Mouse (Mus musculus): Measurements from ENCODE around the gene Ffar4. TPM values are rescaled to one million over a fixed set of nuclear protein-coding genes. Genes with fewer than 3 reads are reported as not detected.
A peak's percentile ranks its signal among the peaks of the same experiment; 100 is the strongest.

Ffar4 gene
- polyA plus RNA-seq, 1 experiment from 2014 or later, result 1.4 TPM

- H3K9ac ChIP-seq (replicated peaks; ENCODE audit: low read length), result peak overlapping the region; percentile 67
Measured at GRCm38 (mm10) chr19:38124401-38125218, 27.7 kb downstream of the Ffar4 start.

GRCm38 (mm10) chr19:38125219-38125610 lies 28.3 kb downstream of the Ffar4 start, which contains the start of gene Rbp4:
Gene Rbp4, minus strand, starts transcription at chr19:38125281.
- Histone ChIP-seq H3K9ac (replicated peaks; ENCODE audit: low read length) (peak within 1 kb of the TSS; percentile 67), H3K36me3 (ENCODE audit: insufficient read depth, low read length) (no peaks in the 10 kb centered on the region), H3K4me3 (ENCODE audit: low read length) (peak within 1 kb of the TSS; percentile 58), H3K27me3 (ENCODE audit: insufficient read depth, low read length) (peaks cover 34% of the 10 kb centered on the region), H3K4me1 (ENCODE audit: insufficient read depth, low read length) (peaks cover 11% of the 10 kb centered on the region; the same call in 1 of the 2 replicates), H3K27ac (ENCODE audit: low read length) (no peak within 1 kb of the TSS), H3K4me2 (replicated peaks; ENCODE audit: low read depth, low read length) (peak within 1 kb of the TSS; percentile 98), H3K9me3 (ENCODE audit: low read length) (no peaks in the 10 kb centered on the region)
- ATAC-seq (ENCODE audit: low FRiP score, low TSS enrichment), result no peak
- 54% methylated on average over 6 of the region's 6 CpGs for WGBS

More at GRCm38 (mm10) chr19:38124401-38125218, 27.7 kb downstream of the Ffar4 start:
- peaks cover 11% of the 10 kb centered on the region; the same call in 1 of the 2 replicates for H3K4me1 ChIP-seq (ENCODE audit: insufficient read depth, low read length)
- H3K4me2 ChIP-seq (replicated peaks; ENCODE audit: low read depth, low read length), result peak overlapping the region; percentile 98
- H3K36me3 ChIP-seq (ENCODE audit: insufficient read depth, low read length), result no peaks in the 10 kb centered on the region
- peak overlapping the region; percentile 58 for H3K4me3 ChIP-seq (ENCODE audit: low read length)
- peaks cover 34% of the 10 kb centered on the region for H3K27me3 ChIP-seq (ENCODE audit: insufficient read depth, low read length)
- H3K9me3 ChIP-seq (ENCODE audit: low read length), result no peaks in the 10 kb centered on the region
- H3K27ac ChIP-seq (ENCODE audit: low read length), result no peak overlapping the region
- ATAC-seq (ENCODE audit: low FRiP score, low TSS enrichment), result peak; percentile 70; the same call in 1 of the 2 replicates
- 2% methylated on average over 47 of the region's 77 CpGs for WGBS

- Histone ChIP-seq H3K9ac (replicated peaks; ENCODE audit: low read length) (no peak overlapping the region), H3K4me2 (replicated peaks; ENCODE audit: low read depth, low read length) (no peak overlapping the region), H3K4me1 (ENCODE audit: insufficient read depth, low read length) (peaks cover 11% of the 10 kb centered on the region; the same call in 1 of the 2 replicates), H3K36me3 (ENCODE audit: insufficient read depth, low read length) (no peaks in the 10 kb centered on the region), H3K9me3 (ENCODE audit: low read length) (no peaks in the 10 kb centered on the region), H3K4me3 (ENCODE audit: low read length) (no peak overlapping the region), H3K27me3 (ENCODE audit: insufficient read depth, low read length) (peaks cover 33% of the 10 kb centered on the region), H3K27ac (ENCODE audit: low read length) (no peak overlapping the region)
- 64% methylated on average over 8 of the region's 8 CpGs for WGBS
- no peak for ATAC-seq (ENCODE audit: low FRiP score, low TSS enrichment)
Measured at GRCm38 (mm10) chr19:38126656-38127055, 29.8 kb downstream of the Ffar4 start.

GRCm38 (mm10) chr19:38132481-38132880 lies 35.6 kb downstream of the Ffar4 start, which contains the start of gene Pde6c:
Gene Pde6c, plus strand, starts transcription at chr19:38132781.
- no peaks in the 10 kb centered on the region for H3K4me1 ChIP-seq (ENCODE audit: insufficient read depth, low read length)
- 66% methylated on average over 6 of the region's 6 CpGs for WGBS
- no peak within 1 kb of the TSS for H3K4me2 ChIP-seq (replicated peaks; ENCODE audit: low read depth, low read length)

GRCm38 (mm10) chr19:38133986-38134385 lies 37.1 kb downstream of the Ffar4 start:
- Histone ChIP-seq H3K36me3 (ENCODE audit: insufficient read depth, low read length) (no peaks in the 10 kb centered on the region), H3K4me3 (ENCODE audit: low read length) (no peak overlapping the region), H3K4me2 (replicated peaks; ENCODE audit: low read depth, low read length) (no peak overlapping the region)

More at GRCm38 (mm10) chr19:38132481-38132880, 35.6 kb downstream of the Ffar4 start, which contains the start of gene Pde6c:
- no peaks in the 10 kb centered on the region for H3K27me3 ChIP-seq (ENCODE audit: insufficient read depth, low read length)
- ATAC-seq (ENCODE audit: low FRiP score, low TSS enrichment), result no peak
- no peaks in the 10 kb centered on the region for H3K36me3 ChIP-seq (ENCODE audit: insufficient read depth, low read length)
- H3K9me3 ChIP-seq (ENCODE audit: low read length), result no peaks in the 10 kb centered on the region
- no peak within 1 kb of the TSS for H3K4me3 ChIP-seq (ENCODE audit: low read length)
- no peak within 1 kb of the TSS for H3K27ac ChIP-seq (ENCODE audit: low read length)
- no peak within 1 kb of the TSS for H3K9ac ChIP-seq (replicated peaks; ENCODE audit: low read length)

DNA sequence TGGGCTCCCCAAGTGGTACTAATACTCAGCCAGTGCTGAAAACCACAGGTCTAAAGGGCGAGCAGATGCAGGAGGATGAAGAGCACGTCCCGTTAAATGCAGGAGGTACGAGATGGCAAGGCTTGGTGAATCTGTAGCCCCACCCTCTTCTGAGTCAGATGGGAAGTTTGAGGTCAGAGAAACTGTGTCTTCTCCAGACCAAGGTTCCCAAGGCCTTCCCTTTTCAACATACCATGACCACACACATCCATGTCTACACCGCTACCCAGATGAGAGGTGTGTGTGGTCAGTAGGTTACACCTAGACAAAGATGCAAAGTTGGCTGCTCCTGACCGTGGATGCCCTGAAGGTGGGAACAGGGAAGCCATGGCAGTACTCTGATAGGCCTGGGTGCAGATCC lies 37.9 kb downstream of the Ffar4 start:
- H3K9ac ChIP-seq (replicated peaks; ENCODE audit: low read length), result no peak overlapping the region
- 91% methylated on average over 6 of the region's 6 CpGs for WGBS
- no peak overlapping the region for H3K27ac ChIP-seq (ENCODE audit: low read length)
- H3K4me2 ChIP-seq (replicated peaks; ENCODE audit: low read depth, low read length), result no peak overlapping the region
- no peaks in the 10 kb centered on the region for H3K27me3 ChIP-seq (ENCODE audit: insufficient read depth, low read length)
- H3K4me1 ChIP-seq (ENCODE audit: insufficient read depth, low read length), result no peaks in the 10 kb centered on the region
- H3K9me3 ChIP-seq (ENCODE audit: low read length), result no peaks in the 10 kb centered on the region
- no peak overlapping the region for H3K4me3 ChIP-seq (ENCODE audit: low read length)
- no peak for ATAC-seq (ENCODE audit: low FRiP score, low TSS enrichment)
- H3K36me3 ChIP-seq (ENCODE audit: insufficient read depth, low read length), result no peaks in the 10 kb centered on the region

More at GRCm38 (mm10) chr19:38133986-38134385, 37.1 kb downstream of the Ffar4 start:
- WGBS, result 65% methylated on average over 11 of the region's 11 CpGs
- Histone ChIP-seq H3K9ac (replicated peaks; ENCODE audit: low read length) (no peak overlapping the region), H3K9me3 (ENCODE audit: low read length) (no peaks in the 10 kb centered on the region), H3K4me1 (ENCODE audit: insufficient read depth, low read length) (no peaks in the 10 kb centered on the region), H3K27me3 (ENCODE audit: insufficient read depth, low read length) (no peaks in the 10 kb centered on the region), H3K27ac (ENCODE audit: low read length) (no peak overlapping the region)
- peak; percentile 71 for ATAC-seq (ENCODE audit: low FRiP score, low TSS enrichment)

DNA sequence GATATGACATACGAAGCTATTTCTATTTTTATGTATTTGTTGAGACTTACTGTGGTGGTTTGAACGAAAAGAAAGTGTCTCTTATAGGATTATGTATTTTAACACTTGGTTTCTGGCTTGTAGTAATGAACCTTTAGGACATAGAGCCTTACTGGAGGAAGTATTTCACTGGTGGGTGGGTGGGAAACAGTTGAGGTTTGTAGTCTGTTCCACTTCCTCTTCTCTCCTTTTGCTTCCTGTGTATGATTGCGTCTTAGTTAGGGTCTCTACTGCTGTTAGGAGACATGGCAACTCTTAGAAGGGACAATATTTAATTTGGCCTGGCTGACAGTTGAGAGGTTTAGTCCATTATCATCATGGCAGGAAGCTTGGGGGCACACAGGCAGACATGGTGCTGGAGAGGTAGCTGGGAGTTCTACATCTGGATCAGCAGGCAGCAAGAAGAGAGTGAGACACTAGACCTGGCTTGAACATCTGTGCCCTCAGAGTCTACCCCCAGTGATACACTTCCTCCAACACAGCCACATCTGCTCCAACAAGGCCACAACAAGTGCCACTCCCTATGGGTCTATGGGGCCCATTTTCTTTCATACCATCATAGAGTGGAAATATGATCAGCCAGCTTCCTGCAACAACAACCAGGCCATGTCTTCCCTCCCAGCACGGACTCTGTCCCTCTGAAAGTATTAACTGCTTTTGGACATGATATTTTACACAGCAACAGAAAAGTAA lies 46.8 kb downstream of the Ffar4 start:
- no peak overlapping the region for H3K27ac ChIP-seq (ENCODE audit: low read length)
- H3K36me3 ChIP-seq (ENCODE audit: insufficient read depth, low read length), result no peaks in the 10 kb centered on the region
- H3K4me1 ChIP-seq (ENCODE audit: insufficient read depth, low read length), result no peaks in the 10 kb centered on the region
- ATAC-seq (ENCODE audit: low FRiP score, low TSS enrichment), result no peak
- 76% methylated on average over 4 of the region's 4 CpGs for WGBS
- H3K9me3 ChIP-seq (ENCODE audit: low read length), result no peaks in the 10 kb centered on the region
- H3K4me3 ChIP-seq (ENCODE audit: low read length), result no peak overlapping the region
- H3K27me3 ChIP-seq (ENCODE audit: insufficient read depth, low read length), result no peaks in the 10 kb centered on the region
- H3K4me2 ChIP-seq (replicated peaks; ENCODE audit: low read depth, low read length), result no peak overlapping the region
- no peak overlapping the region for H3K9ac ChIP-seq (replicated peaks; ENCODE audit: low read length)

GRCm38 (mm10) chr19:38156243-38156642 lies 59.4 kb downstream of the Ffar4 start:
- Histone ChIP-seq H3K27me3 (ENCODE audit: insufficient read depth, low read length) (no peaks in the 10 kb centered on the region), H3K9me3 (ENCODE audit: low read length) (no peaks in the 10 kb centered on the region), H3K27ac (ENCODE audit: low read length) (no peak overlapping the region), H3K9ac (replicated peaks; ENCODE audit: low read length) (no peak overlapping the region), H3K36me3 (ENCODE audit: insufficient read depth, low read length) (no peaks in the 10 kb centered on the region), H3K4me2 (replicated peaks; ENCODE audit: low read depth, low read length) (no peak overlapping the region), H3K4me3 (ENCODE audit: low read length) (no peak overlapping the region), H3K4me1 (ENCODE audit: insufficient read depth, low read length) (peaks cover 5% of the 10 kb centered on the region; the same call in 1 of the 2 replicates)
- no peak for ATAC-seq (ENCODE audit: low FRiP score, low TSS enrichment)
- 100% methylated on average over 1 of the region's 1 CpGs for WGBS

DNA sequence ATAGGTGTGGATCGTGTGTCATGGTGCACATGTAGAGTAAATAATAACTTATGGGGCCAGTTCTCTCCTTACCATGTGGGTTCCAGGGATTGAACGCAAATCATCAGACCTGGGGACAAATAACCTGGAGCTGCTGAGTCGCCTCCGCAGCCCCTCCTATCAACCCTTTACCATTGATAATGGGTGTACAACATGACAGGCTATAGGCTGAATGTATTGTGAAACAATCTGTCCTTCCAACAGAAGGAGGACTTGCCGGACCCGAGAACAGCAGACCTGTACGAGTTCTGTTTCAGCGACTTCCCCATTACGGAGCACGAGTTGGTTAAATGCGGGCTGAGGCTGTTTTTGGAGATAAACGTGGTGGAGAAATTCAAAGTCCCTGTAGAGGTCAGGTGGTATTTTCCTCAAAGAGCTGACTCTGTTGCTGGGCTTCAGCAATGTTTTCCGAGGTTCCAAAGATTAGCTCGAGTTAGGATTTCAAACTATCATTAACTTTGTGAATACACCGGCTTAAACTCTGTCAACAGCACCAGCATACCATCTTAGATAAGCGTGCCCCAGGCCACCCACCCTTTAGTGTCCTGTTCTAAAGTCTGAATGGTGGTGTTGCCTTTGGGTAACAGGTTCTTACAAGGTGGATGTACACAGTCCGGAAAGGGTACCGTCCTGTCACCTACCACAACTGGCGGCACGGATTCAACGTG lies 64.9 kb downstream of the Ffar4 start:
- 88% methylated on average over 21 of the region's 21 CpGs for WGBS
- H3K27ac ChIP-seq (ENCODE audit: low read length), result no peak overlapping the region
- no peak overlapping the region for H3K9ac ChIP-seq (replicated peaks; ENCODE audit: low read length)
- H3K4me1 ChIP-seq (ENCODE audit: insufficient read depth, low read length), result no peaks in the 10 kb centered on the region
- no peak overlapping the region for H3K4me2 ChIP-seq (replicated peaks; ENCODE audit: low read depth, low read length)
- ATAC-seq (ENCODE audit: low FRiP score, low TSS enrichment), result no peak
- H3K9me3 ChIP-seq (ENCODE audit: low read length), result no peaks in the 10 kb centered on the region
- H3K4me3 ChIP-seq (ENCODE audit: low read length), result no peak overlapping the region
- H3K36me3 ChIP-seq (ENCODE audit: insufficient read depth, low read length), result no peaks in the 10 kb centered on the region
- H3K27me3 ChIP-seq (ENCODE audit: insufficient read depth, low read length), result no peaks in the 10 kb centered on the region

Data from kidney, embryonic 16.5 days (tissue).